Mouse (Mus musculus): ENCODE measurements around the gene Dnaaf2.
"Not testable (repeated sequence)": the region's sequence is repeated elsewhere in the genome, so short reads cannot be mapped to it uniquely, and the experiment has no call there.

Gene Dnaaf2

GRCm38 (mm10) chr12:69197378-69198163 lies 658 bp downstream of the Dnaaf2 start:
- peak; percentile 44 to 50 for DNase-seq (ENCODE audit: low spot score in 2 of 2)

- peak; percentile 62 to 64 for DNase-seq (ENCODE audit: low spot score in 2 of 2)
These were observed 1.5 kb downstream of the Dnaaf2 start, which contains the start of gene Gm49383 for GRCm38 (mm10) chr12:69196444-69197377. TSS of gene Gm49383 (minus strand) at chr12:69197104.

GRCm38 (mm10) chr12:69192637-69193036 lies 5.6 kb downstream of the Dnaaf2 start:
- no peak for DNase-seq (ENCODE audit: low spot score in 2 of 2)

- no peak for DNase-seq (ENCODE audit: low spot score in 2 of 2)
These were observed 6.8 kb downstream of the Dnaaf2 start for GRCm38 (mm10) chr12:69191396-69191795.

- no peak for DNase-seq (ENCODE audit: low spot score in 2 of 2)
These were observed 7.7 kb downstream of the Dnaaf2 start for GRCm38 (mm10) chr12:69190522-69190921.

- no peak for DNase-seq (ENCODE audit: low spot score in 2 of 2)
These were observed 8.2 kb downstream of the Dnaaf2 start for GRCm38 (mm10) chr12:69190074-69190473.

- no peak for DNase-seq (ENCODE audit: low spot score in 2 of 2)
These were observed 11.3 kb downstream of the Dnaaf2 start for GRCm38 (mm10) chr12:69186811-69187471.

- no peak for DNase-seq (ENCODE audit: low spot score in 2 of 2)
These were observed 12.9 kb downstream of the Dnaaf2 start for GRCm38 (mm10) chr12:69185371-69185770.

GRCm38 (mm10) chr12:69184342-69185295 lies 13.6 kb downstream of the Dnaaf2 start:
- DNase-seq (ENCODE audit: low spot score in 2 of 2) = peak; percentile 61 to 65

GRCm38 (mm10) chr12:69183583-69184308 lies 14.5 kb downstream of the Dnaaf2 start, which contains the start of the genes Rpl36al and Mgat2:
TSS of gene Rpl36al (minus strand) at chr12:69184083.
TSS of gene Mgat2 (plus strand) at chr12:69184157.
- DNase-seq (ENCODE audit: low spot score in 2 of 2) = peak; percentile 97 to 98

GRCm38 (mm10) chr12:69181800-69182199 lies 16.4 kb downstream of the Dnaaf2 start:
- no peak for DNase-seq (ENCODE audit: low spot score in 2 of 2)

GRCm38 (mm10) chr12:69179371-69179770 lies 18.9 kb downstream of the Dnaaf2 start:
- no peak for DNase-seq (ENCODE audit: low spot score in 2 of 2)

- no peak for DNase-seq (ENCODE audit: low spot score in 2 of 2)
These were observed 20.7 kb downstream of the Dnaaf2 start for GRCm38 (mm10) chr12:69177526-69177925.

GRCm38 (mm10) chr12:69175975-69176374 lies 22.3 kb downstream of the Dnaaf2 start:
- no peak for DNase-seq (ENCODE audit: low spot score in 2 of 2)

- DNase-seq (ENCODE audit: low spot score in 2 of 2) = no peak
These were observed 26.9 kb downstream of the Dnaaf2 start for GRCm38 (mm10) chr12:69171307-69171706.

- DNase-seq (ENCODE audit: low spot score in 2 of 2) = peak; percentile 79
These were observed 29.6 kb downstream of the Dnaaf2 start, which contains the start of gene Lrr1 for GRCm38 (mm10) chr12:69168461-69169106. TSS of gene Lrr1 (plus strand) at chr12:69168814.

GRCm38 (mm10) chr12:69167656-69168460 lies 30.4 kb downstream of the Dnaaf2 start:
- DNase-seq (ENCODE audit: low spot score in 2 of 2) = no peak

- not testable (repeated sequence) for DNase-seq (ENCODE audit: low spot score in 2 of 2)
These were observed 31.2 kb downstream of the Dnaaf2 start for GRCm38 (mm10) chr12:69166861-69167581.
